In genomic region chr7:130867256-130867655, GRCm38 (mm10) we compare ENCODE assay signal across 9 mouse cellular contexts. TPM values are rescaled to one million over a fixed set of nuclear protein-coding genes. Genes with fewer than 3 reads are reported as not detected.
A peak's percentile ranks its signal among the peaks of the same experiment; 100 is the strongest.
DNase-seq lines count a peak whose midpoint lies in the region; ATAC-seq and TF ChIP-seq lines count a peak whose summit lies in the region.
"Had no signal": no experiment of that assay in that cellular context is flagged by ENCODE, and none has a peak within 500 bp of the region (broad histone marks: within the 10 kb centered on the region; RNA-seq: fewer than 3 reads in every experiment).

No protein-coding gene starts in this region.

- H3K36me3 ChIP-seq in heart, embryonic 10.5 days: no peaks in the 10 kb centered on the region
- no peaks in the 10 kb centered on the region for H3K36me3 ChIP-seq in heart, postnatal 0 days (replicated peaks; ENCODE audit: control insufficient read depth, insufficient read depth, low read length)
- no peaks in the 10 kb centered on the region for H3K36me3 ChIP-seq in midbrain, embryonic 11.5 days (ENCODE audit: control insufficient read depth, insufficient read depth, low read length)
- no peaks in the 10 kb centered on the region for H3K36me3 ChIP-seq in thymus, adult 2 months (ENCODE audit: control insufficient read depth, insufficient read depth, low read length)

- no peak for TF ChIP-seq CTCF in heart, postnatal 0 days (IDR thresholded peaks at IDR 0.05; ENCODE audit: low read depth)
- TF ChIP-seq CTCF in thymus, adult 2 months (IDR thresholded peaks at IDR 0.05; ENCODE audit: borderline replicate concordance, control insufficient read depth, extremely low read depth, insufficient read depth, low read length, poor library complexity): no peak

- TF ChIP-seq POLR2A in thymus, adult 2 months (IDR thresholded peaks at IDR 0.05; ENCODE audit: control insufficient read depth, extremely low read depth, insufficient read depth, low read length, poor library complexity): no peak

- peaks cover 10% of the 10 kb centered on the region; the same call in 1 of the 2 replicates for H3K4me1 ChIP-seq in heart, embryonic 10.5 days
- peaks cover 12% of the 10 kb centered on the region; the same call in 1 of the 2 replicates for H3K4me1 ChIP-seq in heart, postnatal 0 days (ENCODE audit: control insufficient read depth, insufficient read depth)
- peaks cover 5% of the 10 kb centered on the region; the same call in 1 of the 2 replicates for H3K4me1 ChIP-seq in midbrain, embryonic 11.5 days (ENCODE audit: control insufficient read depth, insufficient read depth, low read length)
- H3K4me1 ChIP-seq in thymus, adult 2 months (replicated peaks; ENCODE audit: control insufficient read depth, insufficient read depth, low read length): 0 out of 2 replicates have a peak, but pooled peaks cover 3% of the 10 kb centered on the region

- DNase-seq in heart, embryonic 10.5 days (ENCODE audit: low spot score): no peak
- no peak for DNase-seq in heart, postnatal 36 days
- peak; percentile 32 for DNase-seq in R1 (ENCODE audit: low read depth, low spot score)
- DNase-seq in heart, postnatal 0 days (ENCODE audit: low spot score): peak; percentile 24
- DNase-seq in midbrain, embryonic 11.5 days (ENCODE audit: low spot score, missing footprints): no peak
- no peak for DNase-seq in thymus, postnatal 10 days (ENCODE audit: low spot score in 2 of 2)
- DNase-seq in adipocyte (ENCODE audit: low spot score): no peak
- no peak for DNase-seq in thymus, adult 2 months
- DNase-seq: cerebellum, adult 11-12 months had no signal

- peaks cover 6% of the 10 kb centered on the region for H3K27me3 ChIP-seq in heart, embryonic 10.5 days (ENCODE audit: insufficient read depth, poor library complexity, severe bottlenecking)
- no peaks in the 10 kb centered on the region for H3K27me3 ChIP-seq in heart, postnatal 0 days (ENCODE audit: control insufficient read depth, insufficient read depth, low read length)
- H3K27me3 ChIP-seq in midbrain, embryonic 11.5 days (ENCODE audit: control insufficient read depth, insufficient read depth, low read length): no peaks in the 10 kb centered on the region
- no peaks in the 10 kb centered on the region for H3K27me3 ChIP-seq in thymus, adult 2 months (ENCODE audit: control insufficient read depth, insufficient read depth, low read length)

- intact Hi-C loops in heart, postnatal 36 days (cut with DNase I): loop anchor here (5.0 to 10.0 kb wide), 3 partner anchors 40 to 695 kb away; partner anchors contain the start of gene Bub3

- no peak overlapping the region for H3K27ac ChIP-seq in heart, embryonic 10.5 days
- H3K27ac ChIP-seq in heart, postnatal 0 days (ENCODE audit: low read depth): peak overlapping the region; percentile 63
- no peak overlapping the region for H3K27ac ChIP-seq in midbrain, embryonic 11.5 days (ENCODE audit: low read depth, low read length)
- no peak overlapping the region for H3K27ac ChIP-seq in thymus, adult 2 months (ENCODE audit: control insufficient read depth, insufficient read depth, low read length)

- no peak for TF ChIP-seq EP300 in heart, postnatal 0 days (IDR thresholded peaks at IDR 0.05; ENCODE audit: low read depth)

- H3K9me3 ChIP-seq in heart, embryonic 10.5 days: no peaks in the 10 kb centered on the region
- H3K9me3 ChIP-seq in heart, postnatal 0 days (replicated peaks; ENCODE audit: control insufficient read depth, low read length): no peaks in the 10 kb centered on the region
- H3K9me3 ChIP-seq in midbrain, embryonic 11.5 days (ENCODE audit: control insufficient read depth, low read length): no peaks in the 10 kb centered on the region

- H3K4me3 ChIP-seq in heart, embryonic 10.5 days: peak overlapping the region; percentile 91
- H3K4me3 ChIP-seq in heart, postnatal 0 days (ENCODE audit: low read depth, low read length): peak overlapping the region; percentile 96
- H3K4me3 ChIP-seq in midbrain, embryonic 11.5 days (ENCODE audit: low read depth, low read length): no peak overlapping the region
- H3K4me3 ChIP-seq in thymus, adult 2 months (ENCODE audit: control insufficient read depth, insufficient read depth, low read length): no peak overlapping the region

- H3K4me2 ChIP-seq in heart, postnatal 0 days (ENCODE audit: low read depth, low read length): peak overlapping the region; percentile 77
- H3K4me2 ChIP-seq in midbrain, embryonic 11.5 days: peak overlapping the region; percentile 23

- 44% methylated on average over 3 of the region's 3 CpGs for WGBS in heart, embryonic 10.5 days
- 41% methylated on average over 3 of the region's 3 CpGs for WGBS in heart, postnatal 0 days
- 54% methylated on average over 3 of the region's 3 CpGs for WGBS in midbrain, embryonic 11.5 days
- 80% methylated on average over 3 of the region's 3 CpGs for WGBS in thymus, adult 2 months

- no peak overlapping the region; the same call in 1 of the 2 replicates for H3K9ac ChIP-seq in heart, postnatal 0 days (replicated peaks; ENCODE audit: low read depth, low read length)
- no peak overlapping the region for H3K9ac ChIP-seq in midbrain, embryonic 11.5 days (ENCODE audit: low read length)

- no peak for ATAC-seq in heart, postnatal 0 days (ENCODE audit: insufficient read depth, low read depth)
- no peak for ATAC-seq in midbrain, embryonic 11.5 days (ENCODE audit: low FRiP score)

RNA-seq across cellular contexts. Expression of gene Plekha1, which starts 1.7 kb away (rescaled TPM):
- polyA plus RNA-seq in heart, embryonic 10.5 days (2016; fragmentation: Nextera tagmentation; extraction: Ambion mirVana): 44.4 and 55.3 TPM in 2 replicates
- 10 to 100 TPM; 42.8 to 44.0 TPM for total RNA-seq in heart, postnatal 36 days (2021)
- 60.5 and 67.5 TPM in 2 replicates for total RNA-seq in heart, postnatal 0 days (2014; rRNA removed; ENCODE audit: low replicate concordance)
- polyA plus RNA-seq in heart, postnatal 0 days (2015; fragmentation: Nextera tagmentation; extraction: Ambion mirVana): 38.0 and 43.6 TPM in 2 replicates
- polyA plus RNA-seq in midbrain, embryonic 11.5 days (2014; fragmentation: Nextera tagmentation; extraction: Ambion mirVana): 37.6 and 40.8 TPM in 2 replicates
- polyA plus RNA-seq in thymus, adult 2 months (2012; rRNA removed): 23.1 and 23.7 TPM in 2 replicates

Comparison
In these comparisons a context has a peak if more than half of its experiments do, and no peak if none do; other contexts are left out.
1. DNase-seq: peak in R1 (single experiment) and heart, postnatal 0 days (single experiment); none in heart, embryonic 10.5 days (single experiment), heart, postnatal 36 days (0 of 2), midbrain, embryonic 11.5 days (single experiment), thymus, postnatal 10 days (0 of 2), adipocyte (single experiment) and thymus, adult 2 months (single experiment).
2. H3K4me3 ChIP-seq: peak in heart, embryonic 10.5 days (single experiment) and heart, postnatal 0 days (single experiment); none in midbrain, embryonic 11.5 days (single experiment) and thymus, adult 2 months (single experiment).